Mouse (Mus musculus) liver, embryonic 15.5 days (tissue): Measurements from ENCODE around the gene Ttc8. TPM values are rescaled to one million over a fixed set of nuclear protein-coding genes. Genes with fewer than 3 reads are reported as not detected.

Experiments
- ATAC-seq: fragments of 200-750 bp; cut with Nextera tagmentation; 2 replicates; pipeline ENCODE4 v1.8.0; 2017; ENCODE audit warnings: moderate number of reproducible peaks, mild to moderate bottlenecking, moderate library complexity; ENCODE audit not compliant: insufficient read depth
- H3K27ac ChIP-seq: fragments of 300-500 bp; sonication (generic); replicated peaks from 2 replicates; pipeline ENCODE4 v1.5.1; 2015; ENCODE audit warnings: mild to moderate bottlenecking, inconsistent platforms
- H3K27me3 ChIP-seq: fragments of 300-500 bp; sonication (generic); 2 replicates; pipeline ENCODE4 v1.6.1; 2015; ENCODE audit warnings: mild to moderate bottlenecking, inconsistent platforms
- H3K36me3 ChIP-seq: fragments of 300-500 bp; sonication (generic); replicated peaks from 2 replicates; pipeline ENCODE4 v1.6.1; 2015; ENCODE audit warnings: moderate library complexity, mild to moderate bottlenecking, inconsistent platforms
- H3K4me1 ChIP-seq: fragments of 300-500 bp; sonication (generic); replicated peaks from 2 replicates; pipeline ENCODE4 v1.6.1; 2015; ENCODE audit warnings: inconsistent platforms
- H3K4me2 ChIP-seq: fragments of 300-500 bp; sonication (generic); 2 replicates; pipeline ENCODE4 v1.6.1; 2015; ENCODE audit warnings: moderate library complexity, mild to moderate bottlenecking, inconsistent platforms
- H3K4me3 ChIP-seq: fragments of 300-500 bp; sonication (generic); replicated peaks from 2 replicates; pipeline ENCODE4 v1.5.1; 2015; ENCODE audit warnings: mild to moderate bottlenecking, inconsistent platforms
- H3K9ac ChIP-seq: fragments of 300-500 bp; sonication (generic); 2 replicates; pipeline ENCODE4 v1.6.1; 2015; ENCODE audit warnings: moderate library complexity, mild to moderate bottlenecking, inconsistent platforms
- H3K9me3 ChIP-seq: fragments of 300-500 bp; sonication (generic); replicated peaks from 2 replicates; pipeline ENCODE4 v1.6.1; 2016; ENCODE audit warnings: inconsistent platforms
- WGBS: fragments of 180-500 bp; shearing (Covaris S2); methylation state at CpG from one replicate; pipeline ENCODE4 v1.1.7; 2015; ENCODE audit warnings: mixed read lengths; ENCODE audit not compliant: insufficient replicate concordance; 5-methylcytosine and 5-hydroxymethylcytosine counted together
- polyA plus RNA-seq: library from polyadenylated mRNA; unstranded; fragments of >200 nt; fragmentation: Nextera tagmentation; extraction: Ambion mirVana; gene quantifications from 2 replicates; pipeline ENCODE4 v1.2.1, GENCODE M21; 2015

The Ttc8 gene
- polyA plus RNA-seq, 1 experiment from 2014 or later = 2.4 TPM

DNA sequence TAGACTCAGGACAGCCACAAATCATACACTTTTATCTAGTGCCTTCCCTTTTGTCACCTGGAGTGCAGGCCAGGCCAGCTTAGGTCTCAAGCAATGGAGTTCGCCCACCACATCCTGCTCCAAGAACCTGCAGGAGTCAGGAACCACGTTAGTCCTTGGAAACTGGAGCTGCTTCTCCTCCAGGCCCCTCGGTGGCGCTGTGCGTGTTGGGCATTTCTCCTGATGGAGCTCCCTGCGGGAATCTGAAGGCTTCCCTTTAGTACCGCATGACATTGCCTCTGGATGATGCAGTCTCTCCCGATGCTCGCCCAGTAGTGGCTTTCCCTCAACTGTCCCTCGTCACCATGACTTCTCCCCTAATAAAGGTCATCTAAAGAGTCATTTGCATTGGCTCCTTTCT, 53.1 kb downstream of the Ttc8 start:
- no peak overlapping the region for H3K4me2 ChIP-seq
- no peak overlapping the region for H3K9ac ChIP-seq
- H3K27me3 ChIP-seq = no peaks in the 10 kb centered on the region
- no peaks in the 10 kb centered on the region for H3K36me3 ChIP-seq
- H3K4me1 ChIP-seq = no peaks in the 10 kb centered on the region
- H3K4me3 ChIP-seq = no peak overlapping the region
- no peak overlapping the region for H3K27ac ChIP-seq
- ATAC-seq = no peak
- no peaks in the 10 kb centered on the region for H3K9me3 ChIP-seq
- WGBS = 77% methylated on average over 10 of the region's 10 CpGs

DNA sequence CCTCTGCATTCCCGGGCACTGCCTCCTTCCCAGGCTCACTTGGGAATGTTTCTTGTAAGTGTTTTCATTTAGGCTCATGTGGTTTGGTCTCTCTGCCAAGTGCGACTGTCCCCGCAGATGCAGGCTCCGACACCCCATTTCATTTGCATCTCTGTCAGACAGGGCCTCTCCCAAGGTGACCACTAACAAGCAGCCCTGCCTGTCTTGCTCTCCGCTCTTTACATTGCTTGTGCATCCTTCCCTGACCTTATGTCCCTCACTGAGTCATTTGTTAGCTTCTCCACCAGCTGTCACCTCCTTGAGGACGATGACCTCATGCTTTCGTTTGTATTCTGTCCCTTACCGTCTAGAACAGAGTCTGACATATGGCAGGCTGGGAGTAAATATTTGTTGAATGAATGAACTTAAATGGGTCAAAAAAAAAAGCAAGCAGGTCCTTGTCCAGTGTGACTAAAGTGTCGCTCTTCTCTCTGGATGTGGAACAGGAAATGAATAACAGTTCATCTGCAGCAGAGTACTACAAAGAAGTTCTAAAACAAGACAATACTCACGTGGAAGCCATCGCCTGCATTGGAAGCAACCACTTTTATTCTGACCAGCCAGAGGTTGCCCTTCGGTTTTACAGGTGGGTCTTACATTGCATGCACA, 53.9 kb downstream of the Ttc8 start:
- no peak overlapping the region for H3K9ac ChIP-seq
- no peak overlapping the region for H3K4me2 ChIP-seq
- H3K27me3 ChIP-seq = no peaks in the 10 kb centered on the region
- H3K27ac ChIP-seq = no peak overlapping the region
- H3K4me1 ChIP-seq = no peaks in the 10 kb centered on the region
- 66% methylated on average over 12 of the region's 12 CpGs for WGBS
- no peaks in the 10 kb centered on the region for H3K9me3 ChIP-seq
- no peak for ATAC-seq
- no peaks in the 10 kb centered on the region for H3K36me3 ChIP-seq
- no peak overlapping the region for H3K4me3 ChIP-seq

DNA sequence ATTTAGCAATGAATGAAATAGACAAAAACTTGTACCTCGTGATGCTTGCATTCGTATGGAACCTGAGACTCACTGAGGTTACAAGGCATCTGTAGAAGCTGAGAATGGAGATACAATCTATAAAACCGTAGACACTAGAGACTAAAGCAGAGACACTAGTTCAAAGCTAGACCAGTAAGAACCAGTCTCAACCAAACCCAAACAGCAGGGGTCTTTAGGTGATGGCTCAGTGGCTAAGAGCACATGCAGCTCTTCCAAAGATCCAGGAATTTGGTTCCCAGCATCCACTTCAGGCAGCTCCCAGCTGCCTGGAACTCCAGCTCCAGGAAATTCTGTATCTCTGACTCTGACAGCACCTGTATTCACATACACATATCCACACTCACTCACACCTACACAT, 60.7 kb downstream of the Ttc8 start:
- Histone ChIP-seq H3K4me1 (no peaks in the 10 kb centered on the region), H3K27me3 (no peaks in the 10 kb centered on the region), H3K9me3 (no peaks in the 10 kb centered on the region), H3K4me2 (no peak overlapping the region), H3K27ac (no peak overlapping the region), H3K9ac (no peak overlapping the region), H3K4me3 (no peak overlapping the region), H3K36me3 (no peaks in the 10 kb centered on the region)
- WGBS = 61% methylated on average over 3 of the region's 3 CpGs
- no peak for ATAC-seq

DNA sequence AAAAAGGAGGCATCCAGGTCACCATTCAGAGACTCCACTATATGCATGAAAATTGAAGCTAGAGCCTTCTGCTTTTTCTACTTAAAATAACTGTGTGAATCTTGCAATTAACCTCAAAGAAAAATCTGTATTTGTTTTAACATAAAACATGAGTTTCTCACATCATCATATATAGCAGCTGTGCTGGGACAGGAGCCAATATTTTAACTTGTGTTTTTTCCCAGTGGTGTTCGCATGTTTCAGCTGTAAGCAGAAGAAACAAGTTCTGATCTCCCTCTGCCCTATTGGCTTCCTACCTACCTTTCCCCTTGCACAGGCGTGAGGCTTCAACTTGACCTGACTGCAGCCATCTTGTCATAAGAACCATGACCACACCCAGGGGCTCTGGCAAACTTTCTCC, 64.4 kb downstream of the Ttc8 start:
- Histone ChIP-seq H3K4me3 (no peak overlapping the region), H3K4me2 (no peak overlapping the region), H3K27me3 (no peaks in the 10 kb centered on the region), H3K9ac (no peak overlapping the region), H3K4me1 (no peaks in the 10 kb centered on the region), H3K9me3 (no peaks in the 10 kb centered on the region), H3K27ac (no peak overlapping the region), H3K36me3 (no peaks in the 10 kb centered on the region)
- ATAC-seq = no peak
- 56% methylated on average over 2 of the region's 2 CpGs for WGBS

DNA sequence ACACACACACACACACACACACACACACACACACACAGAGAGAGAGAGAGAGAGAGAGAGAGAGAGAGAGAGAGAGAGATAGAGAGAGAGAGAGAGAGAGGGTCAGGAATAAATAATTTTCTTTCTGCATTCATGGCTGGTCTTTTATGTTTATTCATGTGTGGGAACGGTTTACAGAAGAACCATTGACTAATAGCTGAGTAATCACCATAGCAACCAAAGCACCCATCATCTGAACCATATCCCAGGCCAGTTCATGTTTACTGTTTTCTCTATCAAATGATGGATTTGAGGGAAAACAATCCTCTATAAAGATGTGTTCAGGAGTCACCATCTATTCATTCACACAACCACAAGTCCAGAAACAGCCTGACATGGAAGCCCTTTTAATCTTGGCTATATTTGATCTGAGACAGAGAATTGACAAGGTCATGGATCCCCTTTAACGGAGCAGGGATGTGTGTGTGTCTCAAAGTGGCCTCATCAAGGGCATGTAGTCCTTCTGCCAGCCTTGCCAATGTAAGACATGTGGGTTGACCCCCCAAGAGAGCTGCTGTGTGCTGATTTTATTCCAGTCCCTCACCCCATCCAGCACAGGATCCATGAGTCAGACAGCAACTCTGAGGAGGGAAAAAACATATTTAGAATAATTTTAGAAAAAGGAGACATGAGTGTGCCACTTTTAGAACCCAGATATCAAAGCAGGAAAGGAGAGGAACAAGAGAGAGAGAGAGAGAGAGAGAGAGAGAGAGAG, 70.9 kb downstream of the Ttc8 start:
- 56% methylated on average over 2 of the region's 2 CpGs for WGBS

DNA sequence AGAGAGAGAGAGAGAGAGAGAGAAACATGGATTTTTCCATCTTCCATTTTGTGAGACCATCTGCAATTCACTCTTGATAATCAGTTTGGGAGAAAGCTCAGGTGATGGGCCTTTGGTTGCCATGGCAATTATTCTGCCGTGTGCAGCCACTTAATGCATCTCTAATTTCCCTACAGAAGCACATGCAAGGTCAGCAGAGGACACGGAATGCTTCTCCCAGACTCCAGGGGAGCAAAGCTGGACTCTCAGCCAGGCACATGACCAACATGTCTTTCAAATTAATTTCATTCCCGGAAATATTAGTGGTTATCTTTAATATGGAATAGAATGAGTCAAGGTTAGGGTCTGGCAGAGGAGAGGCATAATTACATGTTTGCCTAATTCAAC, 71.4 kb downstream of the Ttc8 start:
- H3K36me3 ChIP-seq = no peaks in the 10 kb centered on the region
- H3K9me3 ChIP-seq = no peaks in the 10 kb centered on the region
- H3K27me3 ChIP-seq = no peaks in the 10 kb centered on the region
- H3K9ac ChIP-seq = no peak overlapping the region
- no peak overlapping the region for H3K27ac ChIP-seq
- peaks cover 6% of the 10 kb centered on the region; the same call in 1 of the 2 replicates for H3K4me1 ChIP-seq
- no peak overlapping the region for H3K4me3 ChIP-seq
- WGBS = 62% methylated on average over 3 of the region's 3 CpGs
- ATAC-seq = no peak
- no peak overlapping the region for H3K4me2 ChIP-seq

More for the DNA sequence above, 70.9 kb downstream of the Ttc8 start:
- Histone ChIP-seq H3K36me3 (no peaks in the 10 kb centered on the region), H3K9ac (no peak overlapping the region), H3K4me2 (no peak overlapping the region), H3K4me1 (0 out of 2 replicates have a peak, but pooled peaks cover under 1% of the 10 kb centered on the region), H3K9me3 (no peaks in the 10 kb centered on the region), H3K4me3 (no peak overlapping the region), H3K27ac (no peak overlapping the region), H3K27me3 (no peaks in the 10 kb centered on the region)
- no peak for ATAC-seq

DNA sequence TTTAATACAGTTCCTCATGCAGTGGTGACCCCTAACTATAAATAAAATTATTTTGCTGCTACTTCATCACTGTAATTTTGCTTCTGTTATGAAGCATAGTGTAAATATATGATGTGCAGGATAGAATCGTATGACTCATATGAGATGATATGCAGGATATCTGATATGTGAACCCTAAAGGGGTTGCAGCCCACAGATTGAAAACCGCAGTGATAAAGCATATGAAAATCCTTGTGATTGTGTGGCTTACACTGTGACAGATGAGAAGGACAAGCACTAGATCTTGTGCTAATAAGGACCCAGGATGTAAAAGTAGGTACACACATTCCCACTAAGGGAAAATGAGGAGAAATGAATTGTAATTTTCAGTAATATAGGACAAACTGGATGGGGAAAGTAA, 73.4 kb downstream of the Ttc8 start:
- H3K27ac ChIP-seq = no peak overlapping the region
- H3K4me3 ChIP-seq = no peak overlapping the region
- no peaks in the 10 kb centered on the region for H3K9me3 ChIP-seq
- peaks cover 7% of the 10 kb centered on the region; the same call in 1 of the 2 replicates for H3K4me1 ChIP-seq
- no peak overlapping the region for H3K9ac ChIP-seq
- no peaks in the 10 kb centered on the region for H3K27me3 ChIP-seq
- ATAC-seq = no peak
- H3K36me3 ChIP-seq = no peaks in the 10 kb centered on the region
- 68% methylated on average over 2 of the region's 2 CpGs for WGBS
- H3K4me2 ChIP-seq = no peak overlapping the region

DNA sequence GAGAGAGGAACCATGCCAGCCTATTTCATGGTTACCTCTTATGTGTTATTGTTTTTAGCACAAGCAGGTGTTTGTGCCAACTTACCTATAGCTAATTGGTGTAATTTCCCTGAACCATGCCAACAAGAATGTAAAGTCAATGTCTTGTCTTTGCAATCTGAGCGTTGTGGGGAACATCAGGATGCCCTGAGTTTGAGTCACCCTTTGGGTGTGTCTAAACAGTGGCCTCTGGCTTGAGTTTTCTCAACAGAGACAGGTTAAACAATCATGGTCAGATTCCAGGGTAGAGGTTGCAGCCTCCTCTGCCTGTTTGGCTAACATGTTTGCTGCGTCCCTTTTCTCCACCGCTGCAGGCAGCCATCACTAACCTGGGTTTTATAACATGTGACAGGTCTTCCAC, 74.0 kb downstream of the Ttc8 start:
- Histone ChIP-seq H3K9me3 (no peaks in the 10 kb centered on the region), H3K4me1 (peaks cover 7% of the 10 kb centered on the region; the same call in 1 of the 2 replicates), H3K27me3 (no peaks in the 10 kb centered on the region), H3K36me3 (no peaks in the 10 kb centered on the region), H3K4me2 (no peak overlapping the region), H3K4me3 (no peak overlapping the region), H3K27ac (no peak overlapping the region), H3K9ac (no peak overlapping the region)
- 63% methylated on average over 3 of the region's 3 CpGs for WGBS
- no peak for ATAC-seq

DNA sequence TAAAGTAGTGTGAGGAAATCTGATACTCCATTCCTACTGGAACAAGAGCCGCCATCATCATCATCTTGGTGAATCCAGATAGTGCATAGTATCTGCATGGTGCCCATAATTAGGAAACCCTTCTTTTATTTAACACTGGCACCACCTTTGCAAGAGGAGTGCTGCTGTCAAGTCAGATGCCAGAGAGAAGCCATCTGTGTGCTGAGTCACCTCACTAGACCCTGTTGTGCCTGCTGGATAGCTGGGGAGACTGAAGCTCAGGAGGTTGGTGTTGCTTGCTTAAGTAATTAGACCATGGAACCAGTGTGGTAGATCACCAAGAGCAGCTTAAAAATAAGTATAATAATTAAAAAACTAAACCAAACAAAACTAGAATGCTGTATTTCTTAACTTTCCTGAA, 75.5 kb downstream of the Ttc8 start:
- Histone ChIP-seq H3K9ac (no peak overlapping the region), H3K27ac (no peak overlapping the region), H3K27me3 (no peaks in the 10 kb centered on the region), H3K4me3 (no peak overlapping the region), H3K4me2 (no peak overlapping the region), H3K4me1 (peaks cover 7% of the 10 kb centered on the region; the same call in 1 of the 2 replicates), H3K36me3 (no peaks in the 10 kb centered on the region), H3K9me3 (no peaks in the 10 kb centered on the region)
- WGBS = 69% methylated on average over 1 of the region's 1 CpGs
- no peak for ATAC-seq

DNA sequence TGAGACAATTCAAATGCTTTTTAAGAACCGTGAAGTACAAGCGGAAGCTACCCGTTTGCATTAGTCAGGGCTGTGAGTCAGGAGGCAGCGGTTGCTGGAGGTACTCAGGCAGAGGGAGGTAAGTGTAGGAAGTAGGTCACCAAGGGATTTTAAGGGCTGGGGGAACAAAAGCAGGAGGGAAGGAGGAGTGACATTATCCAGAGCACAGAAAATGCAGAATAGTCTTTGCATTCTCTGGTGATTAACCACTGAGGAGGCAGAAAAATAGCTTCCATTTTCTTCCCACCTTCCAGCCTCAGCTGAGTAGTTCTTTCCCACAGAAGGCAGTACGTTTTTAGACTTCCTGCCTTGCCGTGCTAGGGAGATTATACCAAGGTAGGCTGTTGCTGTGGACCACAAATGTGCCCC, 76.2 kb downstream of the Ttc8 start:
- ATAC-seq = peak; percentile 16; the same call in 1 of the 2 replicates

DNA sequence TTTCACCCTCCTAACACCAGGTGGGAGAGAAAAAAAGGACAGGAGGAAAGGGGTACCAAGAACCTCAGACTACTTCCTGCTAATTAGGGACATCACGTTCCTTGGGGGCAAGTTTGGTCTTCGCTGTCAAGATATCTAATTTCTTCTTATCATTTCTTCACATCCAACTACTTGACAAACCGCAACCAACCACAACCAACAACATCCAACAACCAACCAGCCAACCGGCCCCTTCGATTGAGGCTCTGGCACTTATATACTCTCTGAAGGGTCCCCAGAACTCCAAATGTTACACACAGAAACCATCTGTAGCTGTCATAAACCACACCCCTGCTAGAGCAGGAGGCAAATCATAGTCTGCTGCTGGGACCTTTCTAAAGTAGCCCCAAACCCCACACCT, 76.7 kb downstream of the Ttc8 start:
- Histone ChIP-seq H3K4me1 (peaks cover 7% of the 10 kb centered on the region; the same call in 1 of the 2 replicates), H3K9me3 (no peaks in the 10 kb centered on the region), H3K36me3 (no peaks in the 10 kb centered on the region), H3K27ac (no peak overlapping the region), H3K4me3 (no peak overlapping the region), H3K27me3 (no peaks in the 10 kb centered on the region), H3K4me2 (0 out of 2 replicates have a peak overlapping the region, but pooled peaks have one; percentile 18), H3K9ac (no peak overlapping the region)
- ATAC-seq = peak; percentile 80
- 20% methylated on average over 5 of the region's 5 CpGs for WGBS

More for the DNA sequence above, 76.2 kb downstream of the Ttc8 start:
- 0 out of 2 replicates have a peak overlapping the region, but pooled peaks have one; percentile 18 for H3K4me2 ChIP-seq
- no peak overlapping the region for H3K27ac ChIP-seq
- H3K36me3 ChIP-seq = no peaks in the 10 kb centered on the region
- H3K9ac ChIP-seq = no peak overlapping the region
- H3K27me3 ChIP-seq = no peaks in the 10 kb centered on the region
- no peak overlapping the region for H3K4me3 ChIP-seq
- H3K4me1 ChIP-seq = peaks cover 7% of the 10 kb centered on the region; the same call in 1 of the 2 replicates
- no peaks in the 10 kb centered on the region for H3K9me3 ChIP-seq
- 23% methylated on average over 6 of the region's 6 CpGs for WGBS
